Mouse (Mus musculus) liver, embryonic 15.5 days (tissue): ENCODE results near the gene Mif4gd. TPM values are rescaled to one million over a fixed set of nuclear protein-coding genes. Genes with fewer than 3 reads are reported as not detected.

Experiments
- ATAC-seq: fragments of 200-750 bp; cut with Nextera tagmentation; 2 replicates; pipeline ENCODE4 v1.8.0; 2017; ENCODE audit warnings: moderate number of reproducible peaks, mild to moderate bottlenecking, moderate library complexity; ENCODE audit not compliant: insufficient read depth
- H3K27ac ChIP-seq: fragments of 300-500 bp; sonication (generic); replicated peaks from 2 replicates; pipeline ENCODE4 v1.5.1; 2015; ENCODE audit warnings: mild to moderate bottlenecking, inconsistent platforms
- H3K27me3 ChIP-seq: fragments of 300-500 bp; sonication (generic); 2 replicates; pipeline ENCODE4 v1.6.1; 2015; ENCODE audit warnings: mild to moderate bottlenecking, inconsistent platforms
- H3K36me3 ChIP-seq: fragments of 300-500 bp; sonication (generic); replicated peaks from 2 replicates; pipeline ENCODE4 v1.6.1; 2015; ENCODE audit warnings: moderate library complexity, mild to moderate bottlenecking, inconsistent platforms
- H3K4me1 ChIP-seq: fragments of 300-500 bp; sonication (generic); replicated peaks from 2 replicates; pipeline ENCODE4 v1.6.1; 2015; ENCODE audit warnings: inconsistent platforms
- H3K4me2 ChIP-seq: fragments of 300-500 bp; sonication (generic); 2 replicates; pipeline ENCODE4 v1.6.1; 2015; ENCODE audit warnings: moderate library complexity, mild to moderate bottlenecking, inconsistent platforms
- H3K4me3 ChIP-seq: fragments of 300-500 bp; sonication (generic); replicated peaks from 2 replicates; pipeline ENCODE4 v1.5.1; 2015; ENCODE audit warnings: mild to moderate bottlenecking, inconsistent platforms
- H3K9ac ChIP-seq: fragments of 300-500 bp; sonication (generic); 2 replicates; pipeline ENCODE4 v1.6.1; 2015; ENCODE audit warnings: moderate library complexity, mild to moderate bottlenecking, inconsistent platforms
- H3K9me3 ChIP-seq: fragments of 300-500 bp; sonication (generic); replicated peaks from 2 replicates; pipeline ENCODE4 v1.6.1; 2016; ENCODE audit warnings: inconsistent platforms
- WGBS: fragments of 180-500 bp; shearing (Covaris S2); methylation state at CpG from one replicate; pipeline ENCODE4 v1.1.7; 2015; ENCODE audit warnings: mixed read lengths; ENCODE audit not compliant: insufficient replicate concordance; 5-methylcytosine and 5-hydroxymethylcytosine counted together
- polyA plus RNA-seq: library from polyadenylated mRNA; unstranded; fragments of >200 nt; fragmentation: Nextera tagmentation; extraction: Ambion mirVana; gene quantifications from 2 replicates; pipeline ENCODE4 v1.2.1, GENCODE M21; 2015

Gene Mif4gd
- polyA plus RNA-seq, 1 experiment from 2014 or later = 27.3 TPM

- Histone ChIP-seq H3K27ac (no peak overlapping the region), H3K9me3 (no peaks in the 10 kb centered on the region), H3K4me2 (no peak overlapping the region), H3K27me3 (no peaks in the 10 kb centered on the region), H3K36me3 (no peaks in the 10 kb centered on the region), H3K4me3 (no peak overlapping the region), H3K4me1 (peaks cover 28% of the 10 kb centered on the region), H3K9ac (no peak overlapping the region)
- 61% methylated on average over 7 of the region's 7 CpGs for WGBS
- ATAC-seq = no peak
Observed at GRCm38 (mm10) chr11:115632247-115632646, 19.5 kb upstream of the Mif4gd start.

GRCm38 (mm10) chr11:115631505-115631890, 18.7 kb upstream of the Mif4gd start:
- WGBS = 19% methylated on average over 3 of the region's 3 CpGs
- no peak overlapping the region for H3K4me3 ChIP-seq
- no peak for ATAC-seq
- peak overlapping the region; percentile 51 for H3K27ac ChIP-seq
- H3K4me2 ChIP-seq = peak overlapping the region; percentile 41; the same call in 1 of the 2 replicates
- H3K36me3 ChIP-seq = no peaks in the 10 kb centered on the region
- H3K9ac ChIP-seq = no peak overlapping the region
- no peaks in the 10 kb centered on the region for H3K9me3 ChIP-seq
- H3K27me3 ChIP-seq = no peaks in the 10 kb centered on the region
- peaks cover 36% of the 10 kb centered on the region for H3K4me1 ChIP-seq

GRCm38 (mm10) chr11:115630532-115631504, 18.0 kb upstream of the Mif4gd start:
- peak overlapping the region; percentile 41 for H3K4me2 ChIP-seq
- WGBS = 42% methylated on average over 16 of the region's 16 CpGs
- no peak for ATAC-seq
- H3K36me3 ChIP-seq = no peaks in the 10 kb centered on the region
- peaks cover 42% of the 10 kb centered on the region for H3K4me1 ChIP-seq
- H3K27ac ChIP-seq = peak overlapping the region; percentile 51
- H3K27me3 ChIP-seq = no peaks in the 10 kb centered on the region
- H3K9ac ChIP-seq = no peak overlapping the region
- H3K9me3 ChIP-seq = no peaks in the 10 kb centered on the region
- no peak overlapping the region for H3K4me3 ChIP-seq

DNA sequence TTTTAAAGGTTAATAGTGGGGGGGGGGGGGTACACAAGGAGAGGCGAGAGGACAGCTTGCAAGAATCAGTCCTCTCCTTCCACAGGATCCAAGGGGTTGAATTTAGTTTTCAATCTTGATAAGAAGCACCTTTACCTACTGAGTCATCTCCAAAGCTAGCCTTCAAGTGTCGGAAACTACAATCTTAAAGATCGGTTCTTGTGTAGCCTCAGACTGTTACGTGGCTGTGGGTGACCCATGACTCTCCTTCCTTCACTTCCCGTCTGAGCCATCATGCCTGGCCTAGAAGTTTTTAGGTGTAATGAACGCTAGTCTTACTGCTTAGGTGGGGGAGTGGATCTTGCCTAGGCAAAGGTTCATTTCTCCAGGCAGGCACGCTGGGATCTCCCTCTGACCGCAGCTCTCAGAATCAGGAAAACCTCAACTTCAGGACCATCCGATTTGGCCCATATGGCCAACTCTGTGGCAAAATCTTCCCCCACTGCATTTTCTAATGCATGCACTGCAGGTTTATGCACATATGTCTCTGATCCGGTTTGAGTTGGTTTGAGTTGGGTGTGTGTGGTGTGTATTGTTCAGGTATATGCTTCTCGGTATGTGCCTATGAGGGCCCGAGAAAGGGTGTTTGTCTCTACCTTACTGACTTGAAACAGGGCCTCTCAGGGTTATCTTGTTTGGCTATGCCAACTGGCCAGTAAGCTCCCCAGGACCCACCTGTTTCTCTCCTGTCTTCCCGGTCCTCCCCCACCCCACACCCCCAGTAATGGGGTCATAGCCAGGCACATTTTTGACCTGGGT, 17.2 kb upstream of the Mif4gd start:
- Histone ChIP-seq H3K27me3 (no peaks in the 10 kb centered on the region), H3K4me1 (peaks cover 42% of the 10 kb centered on the region), H3K4me3 (no peak overlapping the region), H3K27ac (no peak overlapping the region), H3K4me2 (no peak overlapping the region), H3K36me3 (no peaks in the 10 kb centered on the region), H3K9ac (no peak overlapping the region), H3K9me3 (no peaks in the 10 kb centered on the region)
- WGBS = 71% methylated on average over 13 of the region's 13 CpGs
- no peak for ATAC-seq

DNA sequence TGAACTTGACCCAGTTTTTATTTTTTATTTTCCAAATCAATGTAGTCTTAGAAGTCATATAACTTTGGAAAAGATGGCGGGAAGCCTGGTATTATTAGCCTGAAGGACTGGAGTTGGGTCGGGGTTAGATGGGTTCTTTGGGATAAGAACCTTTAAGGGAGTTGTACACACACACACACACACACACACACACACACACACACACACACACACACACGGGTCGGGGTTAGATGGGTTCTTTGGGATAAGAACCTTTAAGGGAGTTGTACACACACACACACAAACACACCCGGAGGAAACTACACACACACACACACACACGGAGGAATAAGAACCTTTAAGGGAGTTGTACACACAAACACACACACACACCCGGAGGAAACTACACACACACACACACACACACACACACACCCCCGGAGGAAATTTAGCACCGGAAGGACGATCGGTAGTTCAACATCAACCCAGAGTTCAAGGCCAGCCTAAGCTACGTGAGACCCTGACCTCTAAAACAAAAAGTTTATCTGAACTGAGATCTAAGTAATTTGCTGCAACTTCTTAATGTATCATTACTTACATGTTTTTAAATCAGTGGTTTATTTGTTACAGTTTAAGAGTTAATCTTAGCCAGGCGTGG, 15.8 kb upstream of the Mif4gd start:
- H3K27me3 ChIP-seq = no peaks in the 10 kb centered on the region
- H3K27ac ChIP-seq = peak overlapping the region; percentile 56
- H3K4me3 ChIP-seq = peak overlapping the region; percentile 84
- H3K4me1 ChIP-seq = peaks cover 42% of the 10 kb centered on the region
- no peaks in the 10 kb centered on the region for H3K9me3 ChIP-seq
- peak; percentile 4 for ATAC-seq
- H3K9ac ChIP-seq = peak overlapping the region; percentile 46
- 42% methylated on average over 13 of the region's 13 CpGs for WGBS
- peak overlapping the region; percentile 98 for H3K4me2 ChIP-seq
- H3K36me3 ChIP-seq = peaks cover under 1% of the 10 kb centered on the region; the same call in 1 of the 2 replicates

GRCm38 (mm10) chr11:115627705-115628464, 15.1 kb upstream of the Mif4gd start, which contains the start of gene Slc25a19:
Gene Slc25a19, minus strand, starts transcription at chr11:115628295.
- WGBS = under 1% methylated on average over 47 of the region's 47 CpGs

GRCm38 (mm10) chr11:115626824-115627616, 14.3 kb upstream of the Mif4gd start:
- Histone ChIP-seq H3K9ac (peak overlapping the region; percentile 79), H3K27me3 (no peaks in the 10 kb centered on the region), H3K9me3 (no peaks in the 10 kb centered on the region), H3K4me1 (peaks cover 42% of the 10 kb centered on the region), H3K4me3 (peak overlapping the region; percentile 84), H3K36me3 (peaks cover 16% of the 10 kb centered on the region), H3K4me2 (peak overlapping the region; percentile 98), H3K27ac (peak overlapping the region; percentile 83)
- no peak for ATAC-seq
- WGBS = 41% methylated on average over 11 of the region's 11 CpGs

More at GRCm38 (mm10) chr11:115627705-115628464, 15.1 kb upstream of the Mif4gd start, which contains the start of gene Slc25a19:
- ATAC-seq = peak; percentile 100
- Histone ChIP-seq H3K4me3 (peak within 1 kb of the TSS; percentile 84), H3K4me1 (peaks cover 42% of the 10 kb centered on the region), H3K4me2 (peak within 1 kb of the TSS; percentile 98), H3K27me3 (no peaks in the 10 kb centered on the region), H3K27ac (peak within 1 kb of the TSS; percentile 83), H3K36me3 (peaks cover 7% of the 10 kb centered on the region), H3K9me3 (no peaks in the 10 kb centered on the region), H3K9ac (peak within 1 kb of the TSS; percentile 79)

DNA sequence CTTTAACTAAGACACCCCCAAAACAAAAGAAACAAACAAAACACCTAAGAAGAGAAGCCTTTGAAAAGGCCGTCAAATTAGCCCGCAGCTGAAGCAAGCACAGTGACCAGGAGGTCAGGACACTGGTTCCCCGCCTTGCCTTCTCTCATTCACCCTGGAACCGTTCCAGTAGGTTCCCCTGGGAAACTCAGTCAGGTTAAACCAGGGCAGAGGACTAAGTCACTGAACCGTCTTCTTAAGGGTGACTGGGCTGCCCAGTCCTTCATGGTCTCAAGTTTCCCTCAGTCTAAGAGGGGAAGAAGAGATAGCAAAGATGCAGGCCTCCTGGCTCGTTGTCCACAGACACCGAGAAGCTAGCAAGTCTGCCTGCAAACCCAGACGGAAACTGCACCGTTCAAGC, 13.1 kb upstream of the Mif4gd start:
- ATAC-seq = no peak
- H3K9ac ChIP-seq = no peak overlapping the region
- no peaks in the 10 kb centered on the region for H3K9me3 ChIP-seq
- 76% methylated on average over 9 of the region's 9 CpGs for WGBS
- H3K4me2 ChIP-seq = no peak overlapping the region
- peaks cover 24% of the 10 kb centered on the region for H3K36me3 ChIP-seq
- H3K27me3 ChIP-seq = no peaks in the 10 kb centered on the region
- no peak overlapping the region for H3K4me3 ChIP-seq
- H3K27ac ChIP-seq = no peak overlapping the region
- H3K4me1 ChIP-seq = peaks cover 33% of the 10 kb centered on the region

DNA sequence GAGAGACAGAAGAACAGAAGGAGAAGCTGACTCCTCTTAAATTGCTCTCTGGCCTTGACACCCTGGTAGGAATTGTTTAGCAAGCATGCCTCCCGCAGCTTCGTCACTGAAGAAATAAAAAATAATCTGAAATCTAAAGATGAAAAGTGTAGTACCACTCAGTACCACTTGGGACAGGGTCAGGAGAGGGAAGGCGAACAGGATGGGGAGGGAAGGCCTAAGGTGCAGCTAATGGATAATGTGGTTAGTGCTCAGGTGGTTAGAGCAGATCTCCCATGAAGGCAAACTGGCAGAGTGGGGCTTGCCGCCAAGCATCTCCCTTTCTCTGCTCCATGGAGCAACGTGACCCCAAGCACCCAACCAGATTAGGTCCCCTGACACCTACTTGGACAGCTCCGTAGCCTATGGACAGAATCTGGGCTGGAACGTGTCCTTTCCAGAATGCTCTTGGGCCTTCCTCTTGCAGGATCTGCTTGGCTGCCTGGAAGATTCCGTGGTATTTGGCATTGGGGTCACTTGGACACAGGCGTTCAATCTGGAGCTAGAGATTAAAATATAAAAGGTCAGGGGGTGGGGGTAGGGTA, 10.8 kb upstream of the Mif4gd start:
- Histone ChIP-seq H3K4me1 (peaks cover 21% of the 10 kb centered on the region), H3K27ac (no peak overlapping the region), H3K36me3 (peaks cover 41% of the 10 kb centered on the region), H3K4me3 (no peak overlapping the region), H3K9me3 (no peaks in the 10 kb centered on the region), H3K27me3 (no peaks in the 10 kb centered on the region), H3K9ac (no peak overlapping the region), H3K4me2 (no peak overlapping the region)
- WGBS = 71% methylated on average over 9 of the region's 9 CpGs
- ATAC-seq = no peak
